ENCODE assay signal across 9 mouse cellular contexts in genomic region chr9:115881137-115881536, GRCm38 (mm10). TPM values are rescaled to one million over a fixed set of nuclear protein-coding genes. Genes with fewer than 3 reads are reported as not detected.
DNase-seq lines count a peak whose midpoint lies in the region; ATAC-seq and TF ChIP-seq lines count a peak whose summit lies in the region.
"Had no signal": no experiment of that assay in that cellular context is flagged by ENCODE, and none has a peak within 500 bp of the region (broad histone marks: within the 10 kb centered on the region; RNA-seq: fewer than 3 reads in every experiment).

No protein-coding gene starts in this region.

- no peaks in the 10 kb centered on the region for H3K36me3 ChIP-seq in midbrain, postnatal 0 days (ENCODE audit: insufficient read depth, low read length)
- H3K36me3 ChIP-seq in midbrain, embryonic 14.5 days (ENCODE audit: control insufficient read depth, insufficient read depth, low read length): no peaks in the 10 kb centered on the region
- H3K36me3 ChIP-seq: embryonic facial prominence, embryonic 12.5 days had no signal

- no peak overlapping the region for H3K27ac ChIP-seq in cerebellum, adult 2 months (ENCODE audit: insufficient read depth, low read length)
- no peak overlapping the region for H3K27ac ChIP-seq in midbrain, postnatal 0 days (ENCODE audit: low read depth, low read length)
- H3K27ac ChIP-seq in midbrain, embryonic 14.5 days (replicated peaks; ENCODE audit: low read depth, low read length): no peak overlapping the region
- H3K27ac ChIP-seq: embryonic facial prominence, embryonic 12.5 days had no signal

- no peak overlapping the region for H3K9ac ChIP-seq in midbrain, postnatal 0 days (replicated peaks; ENCODE audit: low read length, poor library complexity, severe bottlenecking)
- H3K9ac ChIP-seq in midbrain, embryonic 14.5 days (replicated peaks; ENCODE audit: low read length): no peak overlapping the region
- H3K9ac ChIP-seq: embryonic facial prominence, embryonic 12.5 days had no signal

- no peak for DNase-seq in cerebellum, adult 2 months
- no peak for DNase-seq in cerebellum, adult 9-11 months
- DNase-seq in midbrain, postnatal 0 days (ENCODE audit: low spot score): no peak
- no peak for DNase-seq in midbrain, embryonic 14.5 days
- DNase-seq in skeletal muscle tissue, adult 2 months (ENCODE audit: low read depth, low spot score): peak; percentile 40
- DNase-seq in layer of hippocampus, adult 9-10 months (ENCODE audit: low spot score): no peak
- no peak for DNase-seq in cerebellum, adult 18-20 months

- no peaks in the 10 kb centered on the region for H3K9me3 ChIP-seq in midbrain, postnatal 0 days (ENCODE audit: low read length)
- H3K9me3 ChIP-seq in midbrain, embryonic 14.5 days (ENCODE audit: control insufficient read depth, low read length): no peaks in the 10 kb centered on the region
- H3K9me3 ChIP-seq: embryonic facial prominence, embryonic 12.5 days had no signal

- no peak for ATAC-seq in midbrain, postnatal 0 days (ENCODE audit: low FRiP score)
- ATAC-seq in midbrain, embryonic 14.5 days (ENCODE audit: low FRiP score, low TSS enrichment): no peak
- peak; percentile 63; the same call in 1 of the 2 replicates for ATAC-seq in common myeloid progenitor, adult 5-6 weeks (replicated peaks; ENCODE audit: low read depth, poor library complexity, severe bottlenecking)

- TF ChIP-seq CTCF in cerebellum, adult 2 months (IDR thresholded peaks at IDR 0.05; ENCODE audit: borderline replicate concordance, insufficient read depth, low read depth, low read length): peak; percentile 9; the same call in 1 of the 2 replicates
- peak; percentile 39 for TF ChIP-seq CTCF in midbrain, postnatal 0 days (IDR thresholded peaks at IDR 0.05)

- H3K4me2 ChIP-seq in midbrain, postnatal 0 days (ENCODE audit: low read depth, low read length, poor library complexity, severe bottlenecking): no peak overlapping the region
- H3K4me2 ChIP-seq in midbrain, embryonic 14.5 days (ENCODE audit: low read length): no peak overlapping the region
- H3K4me2 ChIP-seq: embryonic facial prominence, embryonic 12.5 days had no signal

- no peaks in the 10 kb centered on the region for H3K4me1 ChIP-seq in cerebellum, adult 2 months (ENCODE audit: control insufficient read depth, insufficient read depth, low read length)
- H3K4me1 ChIP-seq in midbrain, postnatal 0 days (ENCODE audit: insufficient read depth, low read length): no peaks in the 10 kb centered on the region
- H3K4me1 ChIP-seq in midbrain, embryonic 14.5 days (ENCODE audit: control insufficient read depth, insufficient read depth, low read length): no peaks in the 10 kb centered on the region
- H3K4me1 ChIP-seq: embryonic facial prominence, embryonic 12.5 days had no signal

- H3K4me3 ChIP-seq in cerebellum, adult 2 months (replicated peaks; ENCODE audit: insufficient read depth, low read depth, low read length): no peak overlapping the region
- no peak overlapping the region for H3K4me3 ChIP-seq in midbrain, postnatal 0 days (ENCODE audit: low read depth, low read length)
- no peak overlapping the region for H3K4me3 ChIP-seq in midbrain, embryonic 14.5 days (replicated peaks; ENCODE audit: low read depth, low read length)
- H3K4me3 ChIP-seq: embryonic facial prominence, embryonic 12.5 days had no signal

- TF ChIP-seq POLR2A in cerebellum, adult 2 months (IDR thresholded peaks at IDR 0.05; ENCODE audit: borderline replicate concordance, insufficient read depth, low read length): no peak

- no peaks in the 10 kb centered on the region for H3K27me3 ChIP-seq in cerebellum, adult 2 months (ENCODE audit: control insufficient read depth, insufficient read depth, low read length)
- H3K27me3 ChIP-seq in midbrain, postnatal 0 days (ENCODE audit: insufficient read depth, low read length): no peaks in the 10 kb centered on the region
- no peaks in the 10 kb centered on the region for H3K27me3 ChIP-seq in midbrain, embryonic 14.5 days (ENCODE audit: control insufficient read depth, insufficient read depth, low read length)
- H3K27me3 ChIP-seq: embryonic facial prominence, embryonic 12.5 days had no signal

- 91% methylated on average over 3 of the region's 3 CpGs for WGBS in cerebellum, adult 2 months
- 89% methylated on average over 3 of the region's 3 CpGs for WGBS in midbrain, postnatal 0 days
- 96% methylated on average over 3 of the region's 3 CpGs for WGBS in midbrain, embryonic 14.5 days

RNA-seq across cellular contexts. Expression of gene Gadl1, which starts 28.1 kb away (rescaled TPM):
- 0.27 and 0.31 TPM in 2 replicates for polyA plus RNA-seq in cerebellum, adult 2 months (2012; rRNA removed)
- total RNA-seq in midbrain, postnatal 0 days (2014; rRNA removed): 0.14 and 0.44 TPM in 2 replicates
- 0.21 and 0.31 TPM in 2 replicates for polyA plus RNA-seq in midbrain, postnatal 0 days (2015; fragmentation: Nextera tagmentation; extraction: Ambion mirVana)
- polyA plus RNA-seq in midbrain, embryonic 14.5 days (2014; fragmentation: Nextera tagmentation; extraction: Ambion mirVana): 0.13 and 0.32 TPM in 2 replicates
- 1.2 and 1.8 TPM in 2 replicates for total RNA-seq in common myeloid progenitor, adult 5-6 weeks (2017)
